Mouse (Mus musculus): ENCODE measurements around the gene Ctsz. TPM values are rescaled to one million over a fixed set of nuclear protein-coding genes. Genes with fewer than 3 reads are reported as not detected.

The Ctsz gene
- 97.9 TPM for polyA plus RNA-seq (2017; shearing (Covaris generic))

DNA sequence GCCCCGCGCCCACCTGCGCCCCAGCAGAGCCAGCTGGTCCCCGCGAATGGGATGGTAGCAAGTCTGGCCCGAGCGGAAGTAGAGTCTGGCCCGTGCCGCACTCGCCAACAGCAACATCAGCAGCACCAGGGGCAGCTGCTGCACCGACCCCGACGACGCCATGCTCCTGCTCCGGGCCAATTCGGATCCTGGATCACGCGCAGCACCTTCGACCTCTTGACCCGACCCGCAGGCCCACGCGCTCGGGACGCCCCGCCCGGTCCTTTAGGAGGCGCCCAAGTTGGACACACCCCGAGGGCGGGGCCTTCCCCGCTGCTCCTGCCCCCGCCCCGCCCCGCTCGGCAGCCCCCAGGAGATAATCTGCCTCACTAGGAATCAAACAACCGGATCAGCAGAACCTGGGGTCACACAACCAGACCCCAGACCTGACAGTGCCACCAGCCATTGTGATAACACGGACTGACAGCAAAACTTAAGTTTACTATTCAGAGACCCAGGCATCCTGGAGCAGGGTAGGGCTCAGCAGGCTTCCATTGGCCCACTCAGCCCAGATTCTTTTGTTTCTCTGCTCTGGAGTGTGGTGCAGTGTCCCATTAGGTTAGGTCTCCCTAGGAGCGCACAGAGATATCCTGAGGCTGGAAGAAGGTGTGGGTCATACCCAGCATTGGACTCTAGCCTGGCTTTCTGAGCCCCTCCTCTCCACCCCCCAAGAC is at the start of gene Ctsz:
Gene Ctsz, minus strand, starts transcription at position 303 of the 713 bp plus-strand sequence.

DNA sequence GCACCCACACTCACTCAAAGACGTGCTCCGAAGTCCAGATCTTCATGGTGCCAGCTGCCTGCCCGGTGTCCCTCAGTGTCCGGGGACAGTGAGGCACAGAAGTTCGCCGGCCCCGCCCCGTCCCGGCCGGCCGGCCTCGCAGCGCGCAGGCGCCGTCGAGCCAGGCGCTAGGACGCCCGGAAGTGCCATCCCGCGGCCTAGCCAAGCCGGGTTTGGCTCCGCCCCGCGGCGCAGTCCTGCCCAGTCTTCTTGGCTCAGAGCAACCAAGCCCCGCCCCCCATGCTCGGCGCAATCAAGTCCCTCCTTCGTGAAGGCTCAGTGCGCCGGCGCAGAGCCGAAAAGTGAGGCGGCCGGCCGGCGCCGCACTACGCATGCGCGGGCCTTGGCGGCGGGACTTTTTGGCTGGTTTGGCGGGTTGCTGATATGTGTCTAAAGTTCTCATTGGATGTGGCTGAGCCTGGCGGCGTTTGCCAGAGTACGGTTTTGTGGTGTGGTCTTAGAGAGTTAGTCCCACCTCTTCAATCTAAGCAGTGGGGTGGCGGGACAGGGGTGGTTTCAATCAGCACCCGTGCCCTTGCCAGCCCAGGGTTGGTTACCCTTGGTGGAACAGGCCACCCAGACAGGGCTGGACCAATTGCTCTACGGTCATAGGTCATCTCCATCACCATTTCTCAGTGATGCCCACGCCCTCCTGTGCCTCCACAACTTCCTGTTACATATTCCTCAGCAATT is 34.1 kb upstream of the Ctsz start, which contains the start of gene Prelid3b:
Gene Prelid3b, minus strand, starts transcription at position 264 of the 732 bp plus-strand sequence.

DNA sequence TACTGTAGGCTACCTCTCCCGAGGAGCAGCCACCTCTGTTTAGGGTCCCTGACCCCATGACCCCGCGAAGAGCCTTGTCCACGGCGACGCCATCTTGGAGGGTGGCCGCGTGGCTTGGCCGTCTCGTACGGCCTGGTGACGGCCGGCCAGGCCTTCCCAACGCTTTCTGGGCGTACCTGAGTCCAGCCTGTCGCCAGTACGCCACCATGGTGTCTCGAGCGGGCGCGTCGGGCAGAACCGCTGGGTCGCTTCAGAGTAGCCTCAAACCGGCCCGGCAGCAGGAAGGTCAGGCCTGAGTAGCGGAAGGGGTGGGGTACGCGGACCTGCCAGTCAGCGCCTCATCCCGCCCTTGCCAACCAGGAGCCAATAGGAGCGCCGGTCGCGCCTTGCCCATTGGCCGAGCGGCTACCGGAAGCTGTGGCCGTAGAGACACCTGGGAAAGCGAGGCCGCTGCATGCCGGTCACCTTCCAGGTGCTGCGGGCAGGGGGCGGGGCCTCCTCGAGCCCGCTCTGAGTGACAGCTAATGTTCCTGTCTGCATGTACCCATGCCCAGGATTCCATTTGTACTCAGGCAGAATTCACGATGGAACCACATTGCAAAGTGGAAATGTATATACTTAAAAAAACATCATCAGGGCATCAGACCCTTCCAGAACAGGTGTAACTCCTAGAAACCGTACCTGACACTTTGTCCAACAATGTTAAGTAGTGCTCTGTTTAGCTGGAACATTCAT is 25.1 kb upstream of the Ctsz start, which contains the start of gene Atp5e:
Gene Atp5e, minus strand, starts transcription at position 317 of the 735 bp plus-strand sequence.

DNA sequence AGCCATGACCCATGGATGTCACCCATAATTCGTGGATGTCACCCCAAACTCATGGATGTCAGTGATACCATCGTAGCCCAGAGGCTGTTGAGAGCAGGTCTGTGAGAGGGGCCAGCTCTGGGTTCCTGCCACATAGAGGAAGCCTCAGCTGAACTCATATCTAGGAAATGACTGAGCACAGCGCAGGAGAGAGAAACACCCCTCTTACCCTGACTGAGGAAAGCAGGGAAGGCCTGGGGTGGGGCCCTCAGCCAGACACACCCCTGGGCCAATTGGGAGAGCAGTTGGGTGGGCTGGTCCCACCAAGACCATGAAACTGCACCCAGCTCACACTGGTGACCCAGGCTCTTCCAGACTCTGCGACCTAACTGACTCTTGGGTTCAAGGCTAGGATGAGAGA is 11.5 kb upstream of the Ctsz start, which contains the start of gene Tubb1:
Gene Tubb1, plus strand, starts transcription at position 343 of the 400 bp plus-strand sequence.

DNA sequence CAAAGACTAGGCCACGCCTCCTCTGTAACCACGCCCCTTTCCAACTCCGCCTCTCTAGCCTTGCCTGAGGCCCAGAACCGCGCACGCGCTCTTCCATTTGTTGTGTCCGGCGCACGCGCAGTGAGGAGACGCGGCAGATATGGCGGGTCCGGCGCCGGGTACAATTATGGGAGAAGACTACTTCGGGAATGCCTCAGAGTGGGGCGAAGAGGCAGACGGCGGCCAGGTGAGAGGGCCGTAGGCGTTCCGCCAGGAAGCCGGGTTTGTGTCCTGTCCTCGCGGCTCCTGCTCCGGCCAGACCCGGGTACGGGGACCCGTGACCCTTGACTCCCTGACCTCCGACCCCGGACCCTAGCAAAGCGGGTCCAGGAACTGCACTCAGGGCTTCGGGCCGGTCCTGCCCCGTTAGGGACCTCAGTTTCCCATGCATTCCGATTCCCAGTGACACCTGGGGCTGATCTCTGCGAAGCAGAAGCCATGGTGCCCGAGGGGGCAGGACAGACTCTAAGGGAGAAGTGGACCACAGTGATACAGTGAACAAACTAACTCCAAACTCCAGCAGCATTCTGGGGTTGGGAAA is 23.0 kb downstream of the Ctsz start, which contains the start of gene Nelfcd:
Gene Nelfcd, plus strand, starts transcription at position 74 of the 580 bp plus-strand sequence.

Other genes starting within 250 kb of the Ctsz start
- gene Gnas, start 154.7 kb downstream of the Ctsz start, polyA plus RNA-seq (2017; shearing (Covaris generic)): 806 TPM
- 4.3 TPM for gene Gm20721, start 92.3 kb downstream of the Ctsz start, polyA plus RNA-seq (2017; shearing (Covaris generic))
- gene Nelfcd, start 23.2 kb downstream of the Ctsz start, polyA plus RNA-seq (2017; shearing (Covaris generic)): 69.1 TPM
- 0.17 TPM for gene Tubb1, start 11.7 kb upstream of the Ctsz start, polyA plus RNA-seq (2017; shearing (Covaris generic))
- 415 TPM for gene Atp5e, start 25.1 kb upstream of the Ctsz start, polyA plus RNA-seq (2017; shearing (Covaris generic))
- gene Prelid3b, start 34.0 kb upstream of the Ctsz start, polyA plus RNA-seq (2017; shearing (Covaris generic)): 87.9 TPM
- 11.4 TPM for gene Zfp831, start 204.5 kb upstream of the Ctsz start, polyA plus RNA-seq (2017; shearing (Covaris generic))

Data from CD4-positive, CD25-positive, alpha-beta regulatory T cell (primary cell).